Mouse (Mus musculus) heart, embryonic 11.5 days (tissue): ENCODE data around the gene Gm20388. TPM values are rescaled to one million over a fixed set of nuclear protein-coding genes. Genes with fewer than 3 reads are reported as not detected.

Source experiments
- ATAC-seq: fragments of 200-750 bp; cut with Nextera tagmentation; replicated peaks from 2 replicates; pipeline ENCODE4 v1.8.0; 2017; ENCODE audit warnings: moderate library complexity; ENCODE audit not compliant: insufficient number of reproducible peaks, low FRiP score, low TSS enrichment
- H3K27ac ChIP-seq: fragments of 300-500 bp; sonication (generic); 2 replicates; pipeline ENCODE4 v1.5.1; 2014; ENCODE audit warnings: mild to moderate bottlenecking, low read depth, low read length
- H3K27me3 ChIP-seq: fragments of 300-500 bp; sonication (generic); 2 replicates; pipeline ENCODE4 v1.6.1; 2014; ENCODE audit warnings: mild to moderate bottlenecking, low read length, mixed read lengths; ENCODE audit not compliant: control insufficient read depth, insufficient read depth
- H3K36me3 ChIP-seq: fragments of 300-500 bp; sonication (generic); 2 replicates; pipeline ENCODE4 v1.6.1; 2014; ENCODE audit warnings: mild to moderate bottlenecking, low read length, moderate library complexity, mixed read lengths; ENCODE audit not compliant: control insufficient read depth, insufficient read depth
- H3K4me1 ChIP-seq: fragments of 300-500 bp; sonication (generic); 2 replicates; pipeline ENCODE4 v1.6.1; 2014; ENCODE audit warnings: low read length; ENCODE audit not compliant: control insufficient read depth, insufficient read depth
- H3K4me2 ChIP-seq: fragments of 300-500 bp; sonication (generic); 2 replicates; pipeline ENCODE4 v1.6.1; 2014; ENCODE audit warnings: mild to moderate bottlenecking, moderate library complexity
- H3K4me3 ChIP-seq: fragments of 300-500 bp; sonication (generic); 2 replicates; pipeline ENCODE4 v1.5.1; 2014; ENCODE audit warnings: low read depth, low read length
- H3K9ac ChIP-seq: fragments of 300-500 bp; sonication (generic); 2 replicates; pipeline ENCODE4 v1.6.1; 2014; ENCODE audit warnings: mild to moderate bottlenecking, low read depth, low read length, moderate library complexity
- H3K9me3 ChIP-seq: fragments of 300-500 bp; sonication (generic); replicated peaks from 2 replicates; pipeline ENCODE4 v1.6.1; 2016; ENCODE audit warnings: low read length; ENCODE audit not compliant: control insufficient read depth
- WGBS: fragments of 180-500 bp; shearing (Covaris S2); extraction: QIAGEN DNeasy Blood & Tissue Kit; methylation state at CpG from one replicate; pipeline ENCODE4 v1.1.7; 2014; ENCODE audit not compliant: insufficient replicate concordance; 5-methylcytosine and 5-hydroxymethylcytosine counted together
- polyA plus RNA-seq: library from polyadenylated mRNA; unstranded; fragments of >200 nt; fragmentation: Nextera tagmentation; extraction: Ambion mirVana; gene quantifications from 2 replicates; pipeline ENCODE4 v1.2.1, GENCODE M21; 2014

The Gm20388 gene
- polyA plus RNA-seq, 1 experiment from 2014 or later, result 6.4 TPM

DNA sequence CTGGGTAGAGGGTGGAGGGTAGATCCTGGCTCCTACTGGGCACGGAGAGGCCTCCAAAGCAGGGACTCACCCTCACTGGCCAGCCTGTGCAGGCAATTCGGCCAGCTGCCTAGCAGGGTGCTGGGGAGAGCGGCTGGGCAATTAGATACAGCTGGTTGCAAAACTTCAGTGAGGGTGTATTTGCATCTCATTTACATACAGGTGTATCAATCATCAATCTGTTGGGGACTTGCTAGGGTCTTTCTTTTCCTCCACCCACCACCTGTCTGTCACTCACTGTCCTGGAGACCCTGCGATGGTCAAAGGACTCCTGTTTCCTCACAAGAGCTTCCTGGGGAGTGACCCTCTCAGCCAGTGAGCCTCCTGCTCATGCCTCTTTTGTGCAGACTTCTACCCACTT, 465.6 kb downstream of the Gm20388 start:
- ATAC-seq, result no peak
- no peak overlapping the region for H3K9ac ChIP-seq
- no peaks in the 10 kb centered on the region for H3K27me3 ChIP-seq
- H3K4me3 ChIP-seq, result no peak overlapping the region
- H3K36me3 ChIP-seq, result no peaks in the 10 kb centered on the region
- no peak overlapping the region for H3K27ac ChIP-seq
- H3K4me2 ChIP-seq, result no peak overlapping the region
- WGBS, result 78% methylated on average over 4 of the region's 4 CpGs
- H3K4me1 ChIP-seq, result peaks cover 79% of the 10 kb centered on the region
- no peaks in the 10 kb centered on the region for H3K9me3 ChIP-seq

DNA sequence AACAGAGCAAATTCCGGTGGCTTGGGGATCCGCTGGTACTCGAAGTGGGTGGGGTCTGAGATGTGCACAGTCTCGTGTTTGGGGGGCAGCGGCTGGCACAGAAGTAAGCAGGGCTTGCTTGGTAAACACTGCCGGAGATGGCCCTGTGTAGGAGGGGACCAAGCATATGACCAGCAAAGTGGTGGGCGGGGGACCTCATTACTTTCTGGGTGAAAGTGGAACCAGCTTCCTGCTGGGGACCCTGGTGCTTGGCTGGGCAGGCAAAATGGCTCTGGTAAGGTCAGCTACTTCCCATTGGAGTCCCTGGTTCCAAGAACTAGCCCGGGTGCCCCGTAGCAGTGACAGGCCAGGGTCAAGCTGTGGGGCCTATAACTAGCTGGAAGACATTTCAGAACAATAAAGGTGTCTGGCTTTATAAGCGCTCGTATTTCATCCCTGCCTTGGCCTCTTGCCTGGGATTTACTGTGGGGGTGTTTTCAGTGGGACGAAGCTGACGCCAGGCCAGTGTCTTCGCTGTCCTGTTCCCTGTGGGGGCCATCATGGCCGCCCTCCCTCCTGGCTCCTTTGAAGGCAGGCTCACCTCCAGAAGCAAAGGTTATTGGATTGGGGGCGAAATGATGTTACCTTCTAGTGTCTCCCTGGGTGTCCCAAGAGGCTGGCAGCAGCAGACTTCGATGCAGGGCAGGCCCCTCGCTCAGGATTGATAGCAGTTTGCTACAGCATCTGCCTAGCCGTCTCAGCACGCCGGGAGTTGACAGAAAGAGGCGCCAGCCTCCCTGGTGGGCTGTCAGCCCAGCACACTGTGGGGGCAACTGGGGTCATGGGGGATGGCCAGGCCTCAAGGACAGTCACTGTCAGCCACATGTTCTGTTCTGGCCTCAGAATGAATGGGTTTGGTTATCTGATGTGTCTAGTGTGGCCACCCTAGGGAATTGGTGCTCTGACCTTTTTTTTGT, 466.5 kb downstream of the Gm20388 start:
- no peak overlapping the region; the same call in 1 of the 2 replicates for H3K9ac ChIP-seq

DNA sequence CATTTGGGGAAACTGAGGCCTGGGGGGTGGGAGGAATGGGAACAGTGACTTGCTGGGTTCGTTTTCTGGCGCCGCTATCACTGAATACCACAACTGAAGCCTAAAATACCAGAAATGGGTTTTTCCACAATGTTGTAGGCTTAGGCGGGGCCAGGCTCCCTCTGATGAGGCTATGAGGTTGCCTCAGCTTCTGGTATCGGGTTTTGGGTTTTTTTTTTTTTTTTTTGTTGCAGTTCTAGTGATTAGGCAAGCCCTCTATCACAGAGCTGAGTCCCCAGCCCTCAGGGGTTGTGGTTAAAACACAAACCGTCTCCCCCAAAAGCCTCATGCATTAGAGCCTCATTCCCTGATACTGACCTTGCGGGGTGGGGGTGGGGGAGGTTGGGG, 467.2 kb downstream of the Gm20388 start:
- Histone ChIP-seq H3K27ac (no peak overlapping the region), H3K4me2 (no peak overlapping the region), H3K4me1 (peaks cover 76% of the 10 kb centered on the region), H3K4me3 (no peak overlapping the region), H3K9me3 (no peaks in the 10 kb centered on the region), H3K9ac (no peak overlapping the region), H3K36me3 (no peaks in the 10 kb centered on the region), H3K27me3 (no peaks in the 10 kb centered on the region)
- 49% methylated on average over 7 of the region's 7 CpGs for WGBS
- no peak for ATAC-seq

More for the DNA sequence above, 466.5 kb downstream of the Gm20388 start:
- WGBS, result 50% methylated on average over 22 of the region's 22 CpGs
- Histone ChIP-seq H3K9me3 (no peaks in the 10 kb centered on the region), H3K27ac (no peak overlapping the region), H3K36me3 (no peaks in the 10 kb centered on the region), H3K27me3 (no peaks in the 10 kb centered on the region), H3K4me1 (peaks cover 77% of the 10 kb centered on the region), H3K4me3 (no peak overlapping the region), H3K4me2 (no peak overlapping the region)
- no peak for ATAC-seq

DNA sequence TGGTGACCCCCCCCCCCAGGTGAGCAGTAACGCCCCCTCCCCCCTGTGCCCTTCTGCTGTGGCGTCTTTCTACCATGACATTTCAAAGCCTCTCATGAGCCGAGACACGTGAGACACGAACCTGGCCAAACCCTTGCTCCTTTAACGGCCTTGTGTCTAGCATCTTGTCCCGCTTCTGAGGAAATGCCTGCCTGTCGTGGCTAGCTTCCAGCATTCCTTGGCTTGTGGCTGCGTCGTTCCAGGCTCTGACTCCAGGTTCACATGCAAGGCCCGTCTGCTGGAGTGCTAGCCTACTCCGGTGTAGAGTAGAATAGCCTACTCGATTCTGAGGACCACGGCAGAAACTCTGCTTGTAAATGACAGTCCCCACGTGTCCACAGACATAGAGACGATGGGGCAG, 467.7 kb downstream of the Gm20388 start:
- Histone ChIP-seq H3K36me3 (no peaks in the 10 kb centered on the region), H3K9ac (no peak overlapping the region), H3K4me1 (peaks cover 76% of the 10 kb centered on the region), H3K27me3 (no peaks in the 10 kb centered on the region), H3K27ac (no peak overlapping the region), H3K4me3 (no peak overlapping the region), H3K9me3 (no peaks in the 10 kb centered on the region), H3K4me2 (no peak overlapping the region)
- no peak for ATAC-seq
- WGBS, result 35% methylated on average over 16 of the region's 16 CpGs

DNA sequence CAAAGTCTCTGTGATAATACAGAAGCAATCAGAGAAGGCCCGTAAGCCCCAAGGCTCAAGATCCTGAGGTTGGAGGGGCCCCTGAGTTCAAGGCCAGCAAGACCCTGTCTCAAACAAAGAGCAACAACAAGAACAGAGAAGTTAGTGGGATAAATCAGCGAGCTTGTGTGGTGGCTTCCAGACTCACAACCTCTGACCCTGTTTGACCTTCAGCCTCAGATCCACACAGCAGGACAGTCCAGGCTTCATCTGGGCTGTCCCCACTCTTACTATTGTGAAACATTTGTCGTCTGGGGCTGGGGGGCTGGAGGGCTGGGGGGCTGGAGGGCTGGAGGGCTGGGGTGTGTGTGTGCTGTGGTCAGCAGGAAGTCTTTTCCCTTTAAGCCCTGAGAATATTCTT, 468.4 kb downstream of the Gm20388 start:
- H3K27ac ChIP-seq, result no peak overlapping the region
- WGBS, result 35% methylated on average over 3 of the region's 3 CpGs
- no peak overlapping the region for H3K4me2 ChIP-seq
- no peak overlapping the region for H3K9ac ChIP-seq
- no peaks in the 10 kb centered on the region for H3K9me3 ChIP-seq
- peaks cover 76% of the 10 kb centered on the region for H3K4me1 ChIP-seq
- no peaks in the 10 kb centered on the region for H3K36me3 ChIP-seq
- H3K4me3 ChIP-seq, result no peak overlapping the region
- no peaks in the 10 kb centered on the region for H3K27me3 ChIP-seq
- no peak for ATAC-seq

DNA sequence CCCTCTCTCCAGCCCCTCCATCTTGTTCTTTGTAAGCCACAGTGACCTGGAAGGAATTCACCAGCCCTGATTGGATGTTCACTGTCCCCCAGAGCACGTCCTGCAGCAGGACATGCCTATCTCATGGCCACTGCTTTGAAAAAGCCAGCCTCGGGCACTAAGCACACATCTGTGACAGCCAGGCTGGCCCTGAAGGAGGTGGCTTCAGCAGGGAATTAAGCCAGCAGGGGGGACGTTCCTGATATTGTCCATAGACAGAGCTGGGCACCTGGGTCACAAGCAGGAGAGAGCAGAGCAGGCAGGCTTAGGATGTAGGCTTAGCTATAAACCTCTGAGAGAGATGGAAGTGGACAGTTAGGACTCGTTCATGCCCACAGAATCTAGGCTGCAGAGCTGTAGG, 471.2 kb downstream of the Gm20388 start:
- Histone ChIP-seq H3K4me1 (peaks cover 53% of the 10 kb centered on the region), H3K27ac (peak overlapping the region; percentile 94)

DNA sequence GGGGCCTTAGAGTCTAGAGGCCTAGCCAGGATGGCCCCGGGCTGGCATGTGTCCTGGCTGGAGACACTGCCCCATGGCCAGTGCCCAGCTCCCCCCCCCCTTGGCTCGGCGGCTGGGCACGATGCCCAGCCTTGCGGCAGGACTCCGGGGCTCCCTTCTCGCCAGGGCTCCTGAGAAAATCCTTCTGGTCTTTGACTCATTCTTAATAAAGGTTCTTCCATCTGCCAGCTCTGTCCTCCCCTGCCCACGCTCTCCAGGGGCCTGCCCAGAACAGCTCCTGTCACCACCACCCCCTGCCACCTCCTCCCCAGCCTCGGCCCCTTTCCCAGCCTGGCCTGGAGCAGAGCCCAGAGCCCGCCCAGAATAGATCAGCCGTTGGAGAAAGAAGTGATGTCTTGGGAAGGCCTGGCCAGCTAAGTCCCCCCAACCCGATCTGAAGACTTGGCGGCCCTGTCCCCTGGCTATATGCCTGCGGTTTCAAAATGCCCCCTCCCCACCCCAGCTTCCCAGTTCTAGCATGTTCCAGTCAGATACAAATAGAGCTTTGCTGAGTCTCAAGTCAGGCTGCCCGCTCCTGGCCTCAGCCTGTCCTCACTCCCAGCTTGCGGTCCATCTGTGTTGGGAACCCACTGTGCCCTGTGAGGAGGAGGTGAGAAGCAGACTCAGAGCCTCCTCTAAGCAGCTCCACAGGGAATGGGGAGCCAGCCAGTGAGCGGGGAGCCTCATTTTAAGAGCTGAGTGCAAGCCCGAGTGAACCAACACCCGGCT, 472.0 kb downstream of the Gm20388 start:
- Histone ChIP-seq H3K4me1 (peaks cover 46% of the 10 kb centered on the region), H3K9ac (peak overlapping the region; percentile 58), H3K4me2 (peak overlapping the region; percentile 24), H3K36me3 (no peaks in the 10 kb centered on the region), H3K27me3 (no peaks in the 10 kb centered on the region), H3K27ac (peak overlapping the region; percentile 94), H3K4me3 (no peak overlapping the region), H3K9me3 (no peaks in the 10 kb centered on the region)
- ATAC-seq, result peak; percentile 75
- 44% methylated on average over 19 of the region's 19 CpGs for WGBS

More for the DNA sequence above, 471.2 kb downstream of the Gm20388 start:
- H3K36me3 ChIP-seq, result no peaks in the 10 kb centered on the region
- H3K27me3 ChIP-seq, result no peaks in the 10 kb centered on the region
- H3K4me2 ChIP-seq, result peak overlapping the region; percentile 24; the same call in 1 of the 2 replicates
- no peak for ATAC-seq
- no peaks in the 10 kb centered on the region for H3K9me3 ChIP-seq
- H3K9ac ChIP-seq, result peak overlapping the region; percentile 58
- WGBS, result 38% methylated on average over 4 of the region's 4 CpGs
- H3K4me3 ChIP-seq, result no peak overlapping the region

DNA sequence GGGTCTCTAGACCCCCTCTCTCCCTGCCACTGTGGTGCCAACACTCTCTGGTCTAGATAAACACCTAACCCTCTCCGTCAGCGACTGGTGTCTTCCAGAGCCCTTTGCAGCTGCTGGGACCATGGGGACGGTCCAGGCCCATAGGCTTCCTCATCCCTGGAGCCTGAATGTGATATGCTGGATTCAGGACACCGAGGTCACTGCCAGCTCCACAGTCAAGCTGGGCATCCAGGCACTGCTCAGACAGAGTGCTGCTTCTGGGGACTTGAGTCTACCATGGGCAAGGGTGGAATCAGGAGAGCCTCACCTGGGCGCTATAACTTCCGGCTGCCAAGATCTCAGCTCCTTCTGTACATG, 472.5 kb downstream of the Gm20388 start:
- no peaks in the 10 kb centered on the region for H3K27me3 ChIP-seq
- ATAC-seq, result no peak
- peaks cover 40% of the 10 kb centered on the region for H3K4me1 ChIP-seq
- peak overlapping the region; percentile 58 for H3K9ac ChIP-seq
- 56% methylated on average over 6 of the region's 6 CpGs for WGBS
- no peaks in the 10 kb centered on the region for H3K36me3 ChIP-seq
- no peak overlapping the region for H3K4me3 ChIP-seq
- H3K9me3 ChIP-seq, result no peaks in the 10 kb centered on the region
- peak overlapping the region; percentile 94 for H3K27ac ChIP-seq
- H3K4me2 ChIP-seq, result peak overlapping the region; percentile 24
